Mouse (Mus musculus): ENCODE data around the gene Pigt.

Gene Pigt

DNA sequence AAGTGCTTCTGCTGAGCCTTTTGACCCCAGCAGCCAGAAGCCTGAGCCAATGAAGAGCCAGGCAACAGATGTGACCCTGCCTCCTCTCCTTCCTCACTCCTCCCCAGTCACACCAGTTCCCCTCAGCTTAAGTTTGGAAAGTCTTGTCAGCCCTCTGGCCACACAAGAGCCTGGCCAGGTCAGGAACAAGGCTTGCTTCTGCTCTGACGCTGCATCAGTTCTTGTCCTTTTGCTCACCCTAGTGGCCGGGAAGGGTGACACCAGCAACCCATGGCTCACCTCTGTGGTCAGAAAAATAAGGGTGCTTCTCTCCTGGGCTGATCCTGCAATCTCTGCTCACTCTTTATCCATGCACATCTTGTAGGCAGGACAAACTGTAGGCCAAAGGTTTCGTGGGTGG, 23.5 kb downstream of the Pigt start:
- peak; percentile 82 for DNase-seq (ENCODE audit: low read depth)

DNA sequence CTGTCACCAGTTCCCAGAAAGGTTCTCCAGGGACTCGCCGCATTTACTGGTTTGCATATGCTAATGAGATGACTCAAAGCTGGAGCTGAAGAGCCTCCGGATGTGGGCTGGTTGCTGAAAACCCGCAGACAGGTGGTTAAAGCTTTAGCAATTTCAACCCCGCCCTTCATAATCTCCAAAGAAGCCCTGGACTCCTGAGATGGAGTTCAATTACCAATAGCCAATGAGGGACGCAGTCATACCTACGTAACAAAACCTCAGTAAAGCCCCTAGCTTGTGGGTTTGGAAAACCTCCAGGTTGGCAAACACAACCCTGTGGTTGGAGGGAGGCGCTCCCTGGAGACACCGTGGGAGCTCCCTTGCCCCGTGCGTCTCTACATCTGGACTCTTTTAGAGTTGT, 24.5 kb downstream of the Pigt start:
- peak; percentile 96 for DNase-seq (ENCODE audit: low read depth)

DNA sequence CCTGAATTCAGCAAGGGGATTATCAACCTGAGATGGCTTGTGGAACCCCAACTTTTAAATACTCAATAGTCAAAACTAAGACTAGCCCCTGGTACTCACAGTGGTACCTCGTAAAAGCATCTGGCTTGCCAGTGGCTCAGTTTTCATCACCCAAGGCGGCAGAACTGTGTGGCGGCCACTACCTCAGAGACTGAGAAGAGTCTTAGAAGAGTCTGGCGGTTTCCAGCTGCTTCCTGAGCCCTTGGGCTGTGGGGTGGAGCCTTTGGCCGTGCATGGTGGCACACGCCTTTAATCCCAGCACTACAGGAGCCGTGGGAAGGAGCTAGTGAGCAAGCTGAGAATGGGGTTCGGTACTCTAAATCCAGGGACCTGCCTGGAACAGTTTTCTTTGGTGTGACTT, 25.0 kb downstream of the Pigt start:
- DNase-seq (ENCODE audit: low read depth): no peak

DNA sequence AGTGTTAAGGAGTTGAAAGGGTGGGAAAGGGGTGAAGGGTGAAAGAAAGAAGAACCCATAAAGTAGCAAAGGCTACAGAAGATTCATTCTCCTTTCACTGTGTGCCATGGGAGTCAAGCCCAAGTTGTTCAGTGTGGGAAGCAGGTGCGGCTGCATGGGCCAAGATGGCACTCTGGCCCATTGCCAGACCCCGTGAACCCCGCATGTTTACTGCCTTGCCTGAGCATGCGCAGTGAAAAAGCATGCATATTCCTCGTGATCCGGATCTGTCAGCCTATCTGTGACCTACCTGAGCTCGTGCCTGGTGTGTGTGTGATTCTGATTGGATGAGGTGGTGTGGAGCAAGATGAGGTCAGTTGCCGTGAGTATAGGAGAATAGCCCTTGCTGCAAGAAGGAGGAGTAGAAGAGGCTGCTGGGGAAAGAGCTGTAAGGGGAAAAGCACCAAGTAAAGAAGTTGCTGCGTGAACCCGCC, 26.0 kb downstream of the Pigt start:
- no peak for DNase-seq (ENCODE audit: low read depth)

DNA sequence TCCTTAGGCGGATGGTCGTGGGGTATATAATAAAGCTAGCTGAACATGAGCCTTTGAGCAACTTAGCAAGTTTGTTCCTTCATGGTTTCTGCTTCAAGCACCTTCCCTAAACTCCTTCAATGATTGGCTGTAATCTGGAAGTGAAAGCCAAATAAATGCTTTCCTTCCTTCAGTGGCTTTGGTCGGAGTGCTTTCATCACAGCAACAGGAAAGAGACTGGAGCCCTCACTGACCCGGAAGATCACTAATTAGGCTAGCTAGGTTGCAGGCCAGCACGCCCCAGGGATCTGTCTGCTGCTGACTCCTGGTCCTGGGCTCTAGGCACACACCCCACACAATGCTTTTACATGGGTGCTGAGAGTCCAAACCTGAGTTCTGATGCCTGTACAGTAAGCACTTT, 31.2 kb downstream of the Pigt start:
- no peak for DNase-seq (ENCODE audit: low read depth)

DNA sequence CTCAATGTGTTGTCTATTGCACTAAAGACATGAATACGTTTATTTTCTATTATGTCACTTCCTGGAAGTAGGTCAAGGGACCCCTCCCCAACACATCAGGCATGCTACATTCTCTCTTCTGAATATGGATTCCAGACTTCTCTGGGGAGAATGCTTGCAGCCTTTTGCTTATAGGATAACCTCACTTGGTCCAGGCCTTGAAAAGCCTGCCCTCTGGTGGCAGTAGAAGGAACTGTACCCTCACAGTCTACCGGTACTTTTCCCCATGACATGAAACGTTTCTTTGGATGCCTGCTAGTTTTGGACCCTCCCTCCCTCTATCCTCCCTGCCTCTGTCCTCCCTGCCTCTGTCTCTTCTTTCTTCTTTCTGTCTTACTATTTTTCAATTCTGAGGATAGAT, 33.8 kb downstream of the Pigt start:
- peak; percentile 88 for DNase-seq (ENCODE audit: low read depth)

DNA sequence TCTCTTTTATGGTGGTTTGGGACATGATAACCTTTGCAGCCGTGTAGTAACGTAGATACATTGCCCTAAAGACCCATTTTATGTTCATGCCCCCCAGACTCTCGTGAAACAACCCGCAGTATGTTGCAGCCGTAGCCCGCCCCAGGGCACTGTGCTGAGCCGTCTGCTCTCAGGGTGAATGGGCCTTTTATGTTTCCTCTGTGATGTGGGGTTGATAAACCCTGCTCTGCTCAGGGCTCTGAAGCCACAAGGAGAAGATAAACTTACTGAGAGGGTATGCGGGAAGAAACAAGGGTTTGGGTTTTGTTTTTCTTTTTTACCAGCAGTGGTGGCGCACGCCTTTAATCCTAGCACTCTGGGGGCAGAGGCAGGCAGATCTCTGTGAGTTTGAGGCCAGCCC, 37.0 kb downstream of the Pigt start:
- peak; percentile 47 for DNase-seq (ENCODE audit: low read depth)

DNA sequence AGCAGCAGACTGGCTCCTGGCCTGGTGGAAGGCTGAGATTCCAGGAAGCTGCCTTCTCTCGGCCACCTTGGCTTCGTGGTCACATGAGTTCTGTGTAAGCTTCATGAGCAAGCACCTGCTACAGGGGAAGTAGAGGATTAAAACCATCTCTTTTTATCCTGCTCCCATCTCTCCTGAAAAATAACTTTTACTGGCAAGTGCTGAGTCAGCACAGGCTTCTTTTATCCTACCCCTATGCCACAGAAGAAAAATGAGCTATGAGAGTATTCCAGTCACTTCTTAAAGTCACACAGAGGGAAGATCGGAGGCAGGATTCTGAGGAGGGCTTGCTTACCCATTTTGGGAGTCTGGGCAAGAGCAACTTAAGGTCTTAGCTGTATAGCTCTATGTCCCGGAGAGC, 39.7 kb downstream of the Pigt start:
- no peak for DNase-seq (ENCODE audit: low read depth)

DNA sequence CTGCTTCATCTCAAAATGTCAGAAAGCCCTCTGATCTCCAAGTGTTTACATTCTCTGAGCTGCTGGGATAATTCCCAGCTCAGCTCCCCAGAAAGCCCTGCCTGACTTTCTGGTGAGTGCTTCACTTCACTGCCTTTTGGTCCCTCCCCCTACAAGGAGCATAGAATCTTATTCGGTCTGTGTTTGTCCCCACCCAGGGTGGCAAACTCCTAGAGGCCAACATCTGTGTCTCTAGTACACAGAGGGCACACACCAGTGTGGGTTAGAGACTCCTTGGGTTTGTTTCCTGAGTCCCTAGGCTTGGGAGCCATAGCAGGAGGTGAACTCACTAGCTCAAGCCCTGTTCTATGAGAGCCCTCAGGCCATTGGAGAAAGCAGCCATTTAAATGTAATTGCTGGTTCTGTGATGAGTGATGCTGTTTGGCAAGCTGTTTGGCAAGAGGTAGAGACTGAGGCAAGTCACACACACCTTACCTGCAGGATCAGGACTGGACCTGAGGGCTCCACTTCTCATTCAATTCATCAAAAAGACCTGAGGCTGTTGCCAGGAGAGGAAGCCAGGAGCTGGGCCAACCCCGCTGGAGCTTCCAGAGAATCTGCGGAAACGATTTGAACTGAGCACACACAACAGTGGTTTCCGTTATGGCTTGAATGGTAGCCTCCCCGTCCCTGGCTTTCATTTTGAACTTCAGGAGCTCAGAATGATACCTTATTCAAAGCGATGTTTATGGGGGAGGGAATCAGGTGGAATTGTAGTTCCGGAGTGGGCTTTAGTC, 43.5 kb downstream of the Pigt start:
- peak; percentile 31 for DNase-seq (ENCODE audit: low read depth)

DNA sequence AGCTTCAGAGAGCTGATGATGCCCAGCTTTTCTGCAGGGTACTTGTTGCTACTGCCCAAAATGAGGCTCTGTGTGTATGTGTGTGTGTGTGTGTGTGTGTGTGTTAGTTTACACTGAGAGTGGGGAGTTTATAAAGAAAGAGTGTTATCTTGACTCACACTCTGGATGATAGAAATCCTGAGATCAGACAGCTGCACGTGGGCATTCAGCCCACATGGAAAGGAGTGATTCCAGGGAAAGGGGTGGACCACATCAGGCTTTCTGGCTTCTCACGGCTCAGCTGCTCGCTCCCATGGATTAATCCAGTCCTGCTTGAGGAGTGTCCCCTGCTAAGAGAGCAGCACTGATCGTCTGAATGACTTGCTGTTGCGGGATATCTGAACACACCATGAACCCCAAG, 44.8 kb downstream of the Pigt start:
- no peak for DNase-seq (ENCODE audit: low read depth)

DNA sequence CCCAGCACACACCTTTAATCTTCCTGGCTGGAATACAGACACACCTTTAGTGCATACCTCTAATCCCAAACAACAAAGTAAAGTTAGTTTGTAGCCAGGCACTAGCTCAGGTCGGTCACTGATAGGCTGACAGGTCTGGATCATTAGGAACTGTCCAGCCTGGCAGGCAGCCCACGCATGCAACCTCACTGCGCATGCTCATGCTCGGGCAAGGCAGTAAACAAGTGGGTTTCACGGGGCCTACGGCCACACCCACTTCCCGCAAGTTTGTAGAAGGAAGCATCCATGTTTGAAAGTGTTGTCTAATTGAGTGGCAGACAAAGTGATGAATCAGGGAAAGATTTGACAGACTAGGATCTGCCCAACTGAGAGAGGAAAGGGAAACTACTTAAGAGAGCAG, 45.3 kb downstream of the Pigt start:
- DNase-seq (ENCODE audit: low read depth): no peak

DNA sequence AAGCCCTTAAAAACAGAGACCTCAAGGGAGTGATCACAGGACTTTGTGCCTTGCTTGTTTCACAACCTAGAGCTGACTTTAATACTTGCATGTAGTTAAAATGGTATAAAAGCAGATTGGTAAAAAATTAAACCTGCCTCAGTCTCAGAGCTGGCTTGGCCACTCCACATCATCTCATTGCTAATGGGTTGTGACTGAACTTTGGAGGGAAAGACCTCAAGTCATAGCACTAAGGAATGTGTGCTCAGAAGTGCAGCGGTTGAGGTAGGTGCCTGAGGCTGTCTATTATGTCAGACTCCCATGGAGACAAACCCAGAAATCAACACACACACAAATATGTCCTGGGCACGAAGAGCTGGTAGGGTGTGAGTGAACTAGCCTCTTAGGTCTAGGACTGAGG, 46.4 kb downstream of the Pigt start:
- DNase-seq (ENCODE audit: low read depth): no peak

DNA sequence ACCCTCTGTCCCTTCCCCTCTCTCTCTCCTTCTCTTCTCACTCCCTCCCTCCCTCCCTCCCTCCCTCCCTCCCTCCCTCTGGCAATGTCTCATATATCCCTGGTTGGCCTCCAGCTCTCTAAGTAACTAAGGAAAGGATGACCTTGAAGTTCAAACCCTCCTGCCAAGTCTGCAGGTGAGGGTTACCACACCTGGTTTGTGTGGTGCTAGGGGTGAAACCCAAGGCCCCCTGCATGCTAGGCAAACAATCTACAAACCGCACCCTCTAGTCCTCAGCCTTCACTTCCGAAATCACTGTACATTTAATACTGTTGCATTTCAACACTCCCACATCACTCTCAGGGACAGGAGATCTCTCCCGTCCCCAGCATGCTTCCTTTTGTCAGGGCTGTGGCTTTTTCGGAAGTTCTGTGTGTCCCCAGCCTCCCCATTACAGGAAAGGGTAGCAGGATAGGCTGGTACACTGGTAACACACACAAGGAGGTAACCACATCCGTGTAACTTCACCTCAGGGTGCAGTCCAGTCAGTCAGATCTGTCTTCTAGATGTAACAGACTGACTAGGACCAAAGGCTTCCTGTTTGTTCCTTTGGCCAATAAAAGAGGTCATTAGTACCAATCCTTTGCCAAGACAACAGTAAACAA, 47.3 kb downstream of the Pigt start:
- DNase-seq (ENCODE audit: low read depth): peak; percentile 65

DNA sequence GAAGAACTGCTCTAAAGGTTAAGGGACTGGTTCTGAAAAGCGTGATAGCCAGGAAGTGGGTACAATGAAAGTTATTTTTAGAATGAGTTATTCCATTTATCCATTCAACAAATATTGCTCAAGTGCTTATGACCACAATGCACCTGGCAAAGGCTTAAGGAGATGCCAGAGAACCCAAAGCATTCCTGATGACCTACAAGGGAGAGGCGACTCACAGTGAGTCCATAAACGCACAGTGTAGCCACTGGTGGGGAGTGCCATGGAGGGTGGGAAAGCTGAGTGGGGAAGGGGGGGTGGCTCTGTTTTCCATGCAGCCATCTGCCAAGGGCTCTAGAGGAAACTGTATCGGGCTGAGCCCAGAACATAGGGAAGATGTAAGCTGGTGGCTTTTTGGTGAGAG, 52.0 kb downstream of the Pigt start:
- DNase-seq (ENCODE audit: low read depth): no peak

DNA sequence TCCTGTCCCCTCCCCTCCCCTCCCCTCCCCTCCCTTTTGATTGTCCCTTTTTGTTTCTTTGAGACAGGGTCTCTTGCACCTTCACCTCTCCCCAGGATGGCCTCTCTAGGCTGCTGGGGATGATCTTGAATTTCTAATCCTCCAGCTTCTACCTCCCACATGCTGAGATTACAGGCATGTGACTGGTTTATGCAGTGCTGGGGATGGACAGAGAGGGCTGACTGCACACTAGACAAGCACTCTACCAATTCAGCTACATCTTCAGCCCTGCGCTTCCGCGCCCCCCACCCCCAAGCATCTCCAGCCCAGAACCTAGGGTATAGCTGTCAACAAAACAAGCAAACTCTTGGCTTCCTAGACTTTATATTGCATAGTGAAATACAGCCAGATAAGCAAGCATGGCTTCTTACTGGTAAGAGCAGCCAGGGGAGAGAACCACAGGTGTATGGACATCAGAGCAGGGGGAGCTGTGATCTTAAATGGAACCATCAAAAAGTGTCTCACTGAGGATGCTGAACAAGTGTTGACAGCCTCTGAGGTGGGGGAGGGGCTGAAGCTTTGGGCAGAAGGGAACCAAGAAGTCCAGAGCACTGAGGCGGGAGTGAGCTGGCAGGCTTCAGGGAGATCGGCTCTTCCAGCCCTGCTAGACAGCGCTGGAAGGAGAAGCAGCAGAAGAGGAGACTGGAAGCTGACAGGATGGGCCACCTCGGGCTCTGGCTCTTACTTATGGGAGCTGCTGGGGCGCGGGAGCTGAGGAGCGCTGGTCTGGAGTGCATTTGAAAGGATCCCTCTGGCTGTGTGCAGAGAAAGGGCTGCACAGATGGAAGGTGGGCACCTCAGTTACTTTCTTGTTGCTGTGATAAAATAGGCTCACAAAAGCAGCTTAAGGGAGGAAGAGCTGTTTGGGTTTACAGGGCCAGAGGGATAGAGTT, 52.9 kb downstream of the Pigt start:
- no peak for DNase-seq (ENCODE audit: low read depth)

DNA sequence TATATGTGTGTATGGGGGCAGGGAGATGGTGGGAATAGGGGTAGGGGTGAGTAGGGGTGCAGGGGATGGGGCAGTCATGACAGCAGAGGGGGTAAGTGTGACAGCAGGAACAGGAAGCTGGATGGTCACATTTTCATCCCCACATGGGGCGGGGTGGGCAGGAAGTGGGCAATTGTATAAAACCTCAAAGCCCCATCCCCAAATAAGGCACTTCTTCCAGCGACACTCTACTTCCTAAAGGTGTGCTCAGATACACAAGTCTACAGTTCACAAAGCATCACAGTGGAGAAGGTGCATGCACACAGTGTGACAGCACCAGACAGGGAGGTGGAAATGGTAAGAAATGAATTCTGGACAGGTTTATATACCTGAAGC, 53.6 kb downstream of the Pigt start:
- no peak for DNase-seq (ENCODE audit: low read depth)

DNA sequence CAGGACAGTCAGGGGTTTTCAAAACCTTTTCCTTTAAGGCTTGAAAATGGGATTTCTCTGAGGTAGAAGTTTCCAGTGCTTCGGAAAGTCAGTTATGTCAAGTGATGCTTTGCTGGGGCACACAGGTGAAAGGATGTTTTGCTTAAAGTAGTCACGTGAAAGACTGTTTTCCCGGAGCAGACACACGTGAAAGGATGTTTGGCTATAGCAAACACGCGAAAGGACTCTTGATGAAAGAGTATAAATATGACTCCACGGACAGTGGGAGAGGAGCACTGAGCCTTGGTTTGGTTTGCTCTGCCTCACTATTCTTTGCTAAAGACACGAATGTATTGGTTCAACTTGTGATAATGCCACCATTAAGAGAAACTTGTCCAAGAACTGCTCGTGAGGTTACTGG, 54.2 kb downstream of the Pigt start:
- no peak for DNase-seq (ENCODE audit: low read depth)
